Mouse (Mus musculus) left cerebral cortex, adult 8-10 months (tissue): ENCODE data around the gene Timp3. TPM values are rescaled to one million over a fixed set of nuclear protein-coding genes. Genes with fewer than 3 reads are reported as not detected.
A peak's percentile ranks its signal among the peaks of the same experiment; 100 is the strongest.

Experiments
- DNase-seq, 2 experiments: peaks; one replicate each; pipeline ENCODE4 v3.0.0; 2022; ENCODE audit warnings: low spot score in 2 of 2
- total RNA-seq, 4 experiments: library from RNA; stranded (reverse); gene quantifications; 2 replicates each; pipeline ENCODE4 v1.2.4; 2022

Gene Timp3
- 10 to 100 TPM; 67.3 to 73.9 (median 69.9) TPM for total RNA-seq

DNA sequence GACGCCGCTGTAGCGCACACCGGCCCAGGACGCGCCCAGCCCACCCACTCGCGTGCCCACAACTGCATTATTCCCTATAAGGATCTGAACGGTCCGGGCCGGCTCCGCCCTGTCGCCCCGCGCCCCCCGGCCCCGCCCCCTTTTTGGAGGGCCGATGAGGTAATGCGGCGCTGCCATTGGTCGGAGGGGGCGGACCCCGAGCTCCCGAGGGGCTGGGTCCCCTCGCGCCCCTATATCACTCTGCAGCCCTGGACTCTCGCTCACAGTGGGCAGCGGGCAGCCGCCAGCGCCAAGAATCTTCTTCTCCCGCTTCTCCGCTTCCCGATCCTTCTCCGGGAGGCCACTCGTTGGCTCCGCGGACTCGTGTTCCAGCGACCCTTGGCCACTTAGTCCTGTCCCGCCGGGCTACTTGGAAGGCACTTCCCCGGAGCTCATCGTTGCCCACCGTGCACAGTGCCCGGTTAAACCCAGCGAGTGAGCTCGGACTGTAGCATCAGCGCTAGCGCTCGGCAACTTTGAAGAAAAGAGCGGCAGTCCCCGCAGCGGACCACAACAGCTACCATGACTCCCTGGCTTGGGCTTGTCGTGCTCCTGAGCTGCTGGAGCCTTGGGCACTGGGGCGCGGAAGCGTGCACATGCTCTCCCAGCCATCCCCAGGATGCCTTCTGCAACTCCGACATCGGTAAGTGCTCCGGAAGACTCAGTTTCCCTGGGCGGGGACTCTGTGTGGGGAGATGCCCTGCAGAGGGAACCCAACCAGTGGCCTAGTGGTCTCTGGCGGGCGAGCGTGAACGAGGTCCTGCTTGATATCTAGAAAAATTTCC lies at the start of gene Timp3:
Gene Timp3, plus strand, starts transcription at position 80 of the 824 bp plus-strand sequence.
- peak; percentile 24 to 43 for DNase-seq

GRCm38 (mm10) chr10:86256221-86256620 lies 44.0 kb upstream of the Timp3 start:
- peak in 1 of 2 experiments; percentile 33 for DNase-seq

GRCm38 (mm10) chr10:86257045-86257444 lies 43.1 kb upstream of the Timp3 start:
- DNase-seq = no peak

- no peak for DNase-seq
These were observed 42.1 kb upstream of the Timp3 start for GRCm38 (mm10) chr10:86258046-86258445.

DNA sequence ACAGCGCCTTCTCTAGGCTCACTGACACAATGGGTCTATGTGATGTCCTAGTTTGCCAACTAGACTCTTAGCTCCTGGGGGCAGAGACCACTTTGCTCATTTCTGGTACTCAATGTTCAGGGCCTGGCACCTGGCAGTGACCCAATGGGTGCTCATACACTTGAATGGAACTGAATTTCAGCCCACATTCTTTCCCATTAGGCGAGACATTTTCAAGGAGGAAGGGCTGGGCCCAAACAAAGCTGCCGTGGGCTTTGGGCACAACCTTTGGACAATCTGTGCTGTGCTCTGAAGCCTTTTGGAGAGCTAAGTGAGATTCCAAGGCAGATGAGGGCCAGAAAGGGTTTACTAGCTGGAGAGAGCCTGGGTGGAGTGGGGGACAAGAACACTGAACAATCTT lies 41.2 kb upstream of the Timp3 start:
- DNase-seq = no peak

GRCm38 (mm10) chr10:86261725-86262124 lies 38.4 kb upstream of the Timp3 start:
- no peak for DNase-seq

- no peak for DNase-seq
These were observed 35.6 kb upstream of the Timp3 start for GRCm38 (mm10) chr10:86264618-86265017.

- DNase-seq = no peak
These were observed 29.9 kb upstream of the Timp3 start for GRCm38 (mm10) chr10:86270254-86270653.

GRCm38 (mm10) chr10:86272826-86273225 lies 27.3 kb upstream of the Timp3 start:
- DNase-seq = no peak

- DNase-seq = no peak
These were observed 26.6 kb upstream of the Timp3 start for GRCm38 (mm10) chr10:86273410-86274191.

DNA sequence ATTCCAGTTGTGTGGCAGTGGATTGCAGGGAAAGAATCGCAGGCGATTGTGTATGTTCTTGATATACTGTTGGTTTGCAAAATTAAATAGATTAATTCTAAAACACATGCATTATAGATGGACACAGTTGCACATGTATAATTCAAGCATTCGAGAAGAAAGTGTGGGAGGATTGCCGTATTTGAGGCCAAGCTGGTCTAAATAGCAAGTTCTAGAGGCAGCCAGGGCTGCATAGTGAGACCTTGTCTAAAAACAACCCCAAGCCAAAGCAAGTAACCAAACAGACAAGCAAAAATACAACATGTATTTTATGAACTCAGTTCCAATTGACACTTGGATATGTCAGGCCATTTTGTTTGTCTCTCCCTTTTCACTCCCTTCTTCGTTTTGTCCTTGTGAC lies 24.6 kb upstream of the Timp3 start:
- no peak for DNase-seq

GRCm38 (mm10) chr10:86277327-86277726 lies 22.8 kb upstream of the Timp3 start:
- no peak for DNase-seq

- DNase-seq = no peak
These were observed 21.7 kb upstream of the Timp3 start for GRCm38 (mm10) chr10:86278481-86278880.

- peak in 1 of 2 experiments; percentile 38 for DNase-seq
These were observed 20.5 kb upstream of the Timp3 start for GRCm38 (mm10) chr10:86279579-86280168.

GRCm38 (mm10) chr10:86281238-86281637 lies 18.9 kb upstream of the Timp3 start:
- DNase-seq = no peak

- DNase-seq = no peak
These were observed 13.7 kb upstream of the Timp3 start for GRCm38 (mm10) chr10:86286508-86286907.

DNA sequence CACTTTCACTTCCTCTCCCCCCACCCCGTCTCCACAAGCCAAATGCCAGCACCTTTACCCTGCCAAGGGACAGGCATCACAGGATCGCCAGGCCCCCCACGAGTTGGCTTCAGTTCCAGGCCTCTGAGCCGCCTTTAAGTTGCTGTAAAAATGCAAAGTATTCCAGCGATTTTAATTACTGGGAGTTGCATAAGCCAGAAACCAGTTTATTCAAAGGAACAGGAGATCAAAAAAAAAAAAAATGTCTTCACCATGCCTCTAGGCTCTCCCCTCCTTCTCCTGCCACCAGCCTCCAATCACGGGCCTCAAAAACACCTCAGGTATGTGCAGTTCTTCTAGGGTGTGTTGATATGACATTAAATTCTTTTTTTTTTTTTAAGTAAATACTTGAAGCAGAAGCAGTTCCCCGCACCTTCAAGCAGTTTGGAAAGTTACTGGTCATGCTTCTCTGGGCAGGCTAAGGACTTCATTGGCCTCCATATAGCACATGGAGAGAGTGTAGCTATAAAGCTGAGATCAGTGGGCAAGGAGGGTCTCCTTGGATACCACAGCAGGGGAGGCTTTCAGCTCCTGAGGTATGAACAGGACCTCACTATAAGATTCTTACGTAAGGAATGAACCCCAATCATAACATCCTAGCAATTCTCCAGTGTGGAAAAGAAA lies 9.9 kb upstream of the Timp3 start:
- no peak for DNase-seq

GRCm38 (mm10) chr10:86293880-86294279 lies 6.3 kb upstream of the Timp3 start:
- DNase-seq = no peak

DNA sequence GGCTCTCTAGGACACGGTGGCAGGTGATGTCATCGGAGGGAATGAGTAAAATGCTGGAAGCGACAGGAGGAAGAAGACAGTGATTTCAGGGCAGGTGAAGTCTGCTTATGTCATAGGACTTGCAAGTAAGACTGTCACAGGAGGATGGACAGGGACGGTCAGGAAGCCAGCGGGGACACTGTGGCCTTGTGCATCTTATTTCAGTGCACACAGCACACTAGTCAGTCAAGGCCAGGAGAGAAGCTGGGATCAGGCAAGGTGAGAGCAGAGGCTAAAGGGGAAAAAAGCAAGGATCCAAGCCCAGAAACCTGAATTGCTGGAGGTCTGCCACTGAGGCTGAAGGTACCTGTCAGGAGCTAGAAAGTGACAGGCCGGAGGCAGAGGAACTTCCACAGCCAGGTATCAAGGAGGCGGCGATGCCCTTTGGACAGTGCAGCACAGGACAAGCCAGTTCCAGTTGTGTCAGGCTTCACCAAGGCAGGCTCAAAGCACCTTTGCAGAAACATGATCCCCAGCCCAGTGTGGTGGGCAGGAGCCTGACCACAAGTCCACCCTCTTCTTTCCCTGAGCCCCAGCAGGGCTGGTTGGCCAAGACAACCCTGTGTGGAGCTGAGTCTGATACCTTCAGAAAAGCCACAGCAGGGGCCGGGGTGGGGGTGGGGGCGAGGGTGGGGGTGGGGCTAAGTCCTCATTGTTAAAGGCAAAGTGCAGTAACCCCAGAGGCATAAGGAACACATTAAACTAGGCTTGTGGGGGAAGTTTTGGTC lies 5.4 kb upstream of the Timp3 start:
- no peak for DNase-seq

GRCm38 (mm10) chr10:86295454-86296098 lies 4.6 kb upstream of the Timp3 start:
- no peak for DNase-seq
